Mouse (Mus musculus) heart, embryonic 12.5 days (tissue): ENCODE data around the gene C1ql3. TPM values are rescaled to one million over a fixed set of nuclear protein-coding genes. Genes with fewer than 3 reads are reported as not detected.
A peak's percentile ranks its signal among the peaks of the same experiment; 100 is the strongest.

Experiments used
- ATAC-seq: fragments of 200-750 bp; cut with Nextera tagmentation; 2 replicates; pipeline ENCODE4 v1.8.0; 2017; ENCODE audit warnings: moderate TSS enrichment, moderate library complexity; ENCODE audit not compliant: insufficient number of reproducible peaks, low FRiP score
- H3K27ac ChIP-seq: fragments of 300-500 bp; sonication (generic); 2 replicates; pipeline ENCODE4 v1.5.1; 2016; ENCODE audit warnings: mild to moderate bottlenecking, moderate library complexity; ENCODE audit not compliant: poor library complexity, severe bottlenecking
- H3K27me3 ChIP-seq: fragments of 300-500 bp; sonication (generic); replicated peaks from 2 replicates; pipeline ENCODE4 v1.6.1; 2016; ENCODE audit warnings: mild to moderate bottlenecking, moderate library complexity
- H3K36me3 ChIP-seq: fragments of 300-500 bp; sonication (generic); 2 replicates; pipeline ENCODE4 v1.6.1; 2016; ENCODE audit warnings: mild to moderate bottlenecking, moderate library complexity
- H3K4me1 ChIP-seq: fragments of 300-500 bp; sonication (generic); replicated peaks from 2 replicates; pipeline ENCODE4 v1.6.1; 2016; ENCODE audit warnings: mild to moderate bottlenecking
- H3K4me2 ChIP-seq: fragments of 300-500 bp; sonication (generic); 2 replicates; pipeline ENCODE4 v1.6.1; 2016; ENCODE audit warnings: mild to moderate bottlenecking, moderate library complexity
- H3K4me3 ChIP-seq: fragments of 300-500 bp; sonication (generic); 2 replicates; pipeline ENCODE4 v1.5.1; 2016; ENCODE audit warnings: mild to moderate bottlenecking
- H3K9ac ChIP-seq: fragments of 300-500 bp; sonication (generic); 2 replicates; pipeline ENCODE4 v1.6.1; 2016; ENCODE audit warnings: mild to moderate bottlenecking, moderate library complexity
- H3K9me3 ChIP-seq: fragments of 300-500 bp; sonication (generic); replicated peaks from 2 replicates; pipeline ENCODE4 v1.6.1; 2016; ENCODE audit warnings: mild to moderate bottlenecking, moderate library complexity
- WGBS: fragments of 180-500 bp; shearing (Covaris S2); methylation state at CpG from one replicate; pipeline ENCODE4 v1.1.7; 2016; 5-methylcytosine and 5-hydroxymethylcytosine counted together
- polyA plus RNA-seq: library from polyadenylated mRNA; unstranded; fragments of >200 nt; fragmentation: Nextera tagmentation; extraction: Ambion mirVana; gene quantifications from 2 replicates; pipeline ENCODE4 v1.2.1, GENCODE M21; 2016

C1ql3 gene
- polyA plus RNA-seq, result 1.5 and 1.6 TPM in 2 replicates

GRCm38 (mm10) chr2:13011472-13011871 lies at the start of gene C1ql3:
Gene C1ql3, minus strand, starts transcription at chr2:13011806.
- no peak within 1 kb of the TSS for H3K27ac ChIP-seq
- H3K27me3 ChIP-seq, result peaks cover 31% of the 10 kb centered on the region
- WGBS, result under 1% methylated on average over 19 of the region's 19 CpGs

GRCm38 (mm10) chr2:13060426-13061170 lies 49.0 kb upstream of the C1ql3 start:
- no peak for ATAC-seq
- no peaks in the 10 kb centered on the region for H3K9me3 ChIP-seq
- no peak overlapping the region for H3K4me3 ChIP-seq
- H3K4me2 ChIP-seq, result no peak overlapping the region
- H3K36me3 ChIP-seq, result no peaks in the 10 kb centered on the region
- H3K9ac ChIP-seq, result no peak overlapping the region
- H3K27me3 ChIP-seq, result no peaks in the 10 kb centered on the region
- no peak overlapping the region for H3K27ac ChIP-seq
- H3K4me1 ChIP-seq, result no peaks in the 10 kb centered on the region
- WGBS, result 82% methylated on average over 5 of the region's 5 CpGs

More at GRCm38 (mm10) chr2:13011472-13011871, at the start of gene C1ql3:
- peak within 1 kb of the TSS; percentile 73 for H3K9ac ChIP-seq
- H3K36me3 ChIP-seq, result no peaks in the 10 kb centered on the region
- peaks cover 24% of the 10 kb centered on the region for H3K4me1 ChIP-seq
- H3K4me3 ChIP-seq, result peak within 1 kb of the TSS; percentile 67
- ATAC-seq, result no peak
- no peaks in the 10 kb centered on the region for H3K9me3 ChIP-seq
- H3K4me2 ChIP-seq, result peak within 1 kb of the TSS; percentile 100

- no peak overlapping the region for H3K9ac ChIP-seq
- H3K27me3 ChIP-seq, result no peaks in the 10 kb centered on the region
- H3K4me3 ChIP-seq, result no peak overlapping the region
- no peaks in the 10 kb centered on the region for H3K36me3 ChIP-seq
- no peak overlapping the region for H3K4me2 ChIP-seq
- no peak overlapping the region for H3K27ac ChIP-seq
- no peaks in the 10 kb centered on the region for H3K4me1 ChIP-seq
- no peak for ATAC-seq
- WGBS, result 84% methylated on average over 6 of the region's 6 CpGs
- H3K9me3 ChIP-seq, result no peaks in the 10 kb centered on the region
Observed at GRCm38 (mm10) chr2:13048649-13049048, 37.0 kb upstream of the C1ql3 start.

- Histone ChIP-seq H3K9ac (no peak overlapping the region), H3K36me3 (no peaks in the 10 kb centered on the region), H3K27ac (no peak overlapping the region), H3K4me3 (no peak overlapping the region), H3K27me3 (no peaks in the 10 kb centered on the region), H3K4me1 (no peaks in the 10 kb centered on the region), H3K9me3 (no peaks in the 10 kb centered on the region), H3K4me2 (no peak overlapping the region)
- ATAC-seq, result no peak; the same call in 1 of the 2 replicates
- 76% methylated on average over 4 of the region's 4 CpGs for WGBS
Observed at GRCm38 (mm10) chr2:13044555-13044954, 32.9 kb upstream of the C1ql3 start.

GRCm38 (mm10) chr2:13039785-13040184 lies 28.2 kb upstream of the C1ql3 start:
- Histone ChIP-seq H3K9me3 (no peaks in the 10 kb centered on the region), H3K27ac (no peak overlapping the region), H3K4me2 (no peak overlapping the region), H3K4me1 (no peaks in the 10 kb centered on the region), H3K4me3 (no peak overlapping the region), H3K36me3 (no peaks in the 10 kb centered on the region), H3K27me3 (no peaks in the 10 kb centered on the region), H3K9ac (no peak overlapping the region)
- WGBS, result 85% methylated on average over 4 of the region's 4 CpGs
- no peak for ATAC-seq

- 54% methylated on average over 3 of the region's 3 CpGs for WGBS
- H3K27ac ChIP-seq, result no peak overlapping the region
- H3K4me1 ChIP-seq, result no peaks in the 10 kb centered on the region
- H3K9ac ChIP-seq, result no peak overlapping the region
- no peaks in the 10 kb centered on the region for H3K27me3 ChIP-seq
- H3K36me3 ChIP-seq, result no peaks in the 10 kb centered on the region
- no peak for ATAC-seq
- no peak overlapping the region for H3K4me3 ChIP-seq
- H3K4me2 ChIP-seq, result no peak overlapping the region
- no peaks in the 10 kb centered on the region for H3K9me3 ChIP-seq
Observed at GRCm38 (mm10) chr2:13038772-13039171, 27.2 kb upstream of the C1ql3 start.

- Histone ChIP-seq H3K9ac (no peak overlapping the region), H3K4me3 (no peak overlapping the region), H3K4me2 (no peak overlapping the region), H3K27me3 (peaks cover under 1% of the 10 kb centered on the region; the same call in 1 of the 2 replicates), H3K4me1 (no peaks in the 10 kb centered on the region), H3K27ac (no peak overlapping the region), H3K36me3 (no peaks in the 10 kb centered on the region), H3K9me3 (no peaks in the 10 kb centered on the region)
- ATAC-seq, result no peak
- 58% methylated on average over 1 of the region's 1 CpGs for WGBS
Observed at GRCm38 (mm10) chr2:13018861-13019260, 7.3 kb upstream of the C1ql3 start.

- Histone ChIP-seq H3K36me3 (no peaks in the 10 kb centered on the region), H3K9me3 (no peaks in the 10 kb centered on the region), H3K4me3 (no peak overlapping the region), H3K4me2 (no peak overlapping the region), H3K27ac (no peak overlapping the region), H3K4me1 (no peaks in the 10 kb centered on the region), H3K27me3 (peaks cover 5% of the 10 kb centered on the region; the same call in 1 of the 2 replicates), H3K9ac (no peak overlapping the region)
- WGBS, result 40% methylated on average over 5 of the region's 5 CpGs
- no peak for ATAC-seq
Observed at GRCm38 (mm10) chr2:13018382-13018781, 6.8 kb upstream of the C1ql3 start.

GRCm38 (mm10) chr2:13011973-13012372 lies 367 bp upstream of the C1ql3 start:
- peaks cover 31% of the 10 kb centered on the region for H3K27me3 ChIP-seq
- no peaks in the 10 kb centered on the region for H3K36me3 ChIP-seq
- H3K27ac ChIP-seq, result no peak overlapping the region
- H3K9ac ChIP-seq, result no peak overlapping the region
- no peak for ATAC-seq
- peaks cover 24% of the 10 kb centered on the region for H3K4me1 ChIP-seq
- H3K4me2 ChIP-seq, result peak overlapping the region; percentile 100; the same call in 1 of the 2 replicates
- no peak overlapping the region for H3K4me3 ChIP-seq
- 44% methylated on average over 3 of the region's 3 CpGs for WGBS
- H3K9me3 ChIP-seq, result no peaks in the 10 kb centered on the region

GRCm38 (mm10) chr2:13010460-13011341 lies 905 bp downstream of the C1ql3 start:
- Histone ChIP-seq H3K4me2 (peak overlapping the region; percentile 100), H3K27me3 (peaks cover 31% of the 10 kb centered on the region), H3K36me3 (no peaks in the 10 kb centered on the region), H3K4me1 (peaks cover 24% of the 10 kb centered on the region), H3K9ac (peak overlapping the region; percentile 73), H3K4me3 (peak overlapping the region; percentile 67), H3K9me3 (no peaks in the 10 kb centered on the region), H3K27ac (no peak overlapping the region)
- ATAC-seq, result peak; percentile 61
- 0% methylated on average over 71 of the region's 75 CpGs for WGBS

- Histone ChIP-seq H3K4me3 (peak overlapping the region; percentile 67), H3K4me1 (peaks cover 24% of the 10 kb centered on the region), H3K27me3 (peaks cover 31% of the 10 kb centered on the region), H3K9me3 (no peaks in the 10 kb centered on the region), H3K9ac (peak overlapping the region; percentile 73), H3K36me3 (no peaks in the 10 kb centered on the region), H3K27ac (no peak overlapping the region), H3K4me2 (peak overlapping the region; percentile 100)
- 2% methylated on average over 31 of the region's 31 CpGs for WGBS
- no peak for ATAC-seq
Observed at GRCm38 (mm10) chr2:13010030-13010459, 1.6 kb downstream of the C1ql3 start.
